Mouse (Mus musculus) MEL (cell line): ENCODE data around the gene Ap2m1.
A peak's percentile ranks its signal among the peaks of the same experiment; 100 is the strongest.

Experiments
- CTCF ChIP-seq, 3 experiments: IDR thresholded peaks in 2 of 3; conservative IDR thresholded peaks in 1 of 3; 2 replicates each; pipeline ENCODE4 v1.5.1; 2011 to 2012; ENCODE audit warnings: low read length in 3 of 3, low read depth in 2 of 3, mild to moderate bottlenecking in 2 of 3, improper control_type of control experiment in 1 of 3, inconsistent platforms in 1 of 3, mixed read lengths in 1 of 3, moderate library complexity in 1 of 3; ENCODE audit not compliant: control insufficient read depth in 1 of 3, insufficient read depth in 1 of 3, poor library complexity in 1 of 3, severe bottlenecking in 1 of 3
- E2F4 ChIP-seq: IDR thresholded peaks from 2 replicates; pipeline ENCODE4 v1.6.1; 2011; ENCODE audit warnings: low read depth, low read length, improper control_type of control experiment, borderline replicate concordance
- EP300 ChIP-seq, 2 experiments: IDR thresholded peaks; 2 replicates each; pipeline ENCODE4 v1.6.1; 2011; ENCODE audit warnings: improper control_type of control experiment in 2 of 2, low read length in 2 of 2, low read depth in 1 of 2, mild to moderate bottlenecking in 1 of 2
- ETS1 ChIP-seq: IDR thresholded peaks from 2 replicates; pipeline ENCODE4 v1.6.1; 2012; ENCODE audit warnings: low read depth, mild to moderate bottlenecking, inconsistent platforms, low read length, improper control_type of control experiment, moderate library complexity
- KAT2A ChIP-seq: conservative IDR thresholded peaks from 2 replicates; pipeline ENCODE4 v1.6.1; 2012; ENCODE audit warnings: low read depth, low read length, improper control_type of control experiment, inconsistent platforms
- POLR2AphosphoS2 ChIP-seq: IDR thresholded peaks from 2 replicates; pipeline ENCODE4 v1.6.1; 2011; ENCODE audit warnings: low read length, improper control_type of control experiment
- POLR2AphosphoS5 ChIP-seq: IDR thresholded peaks from 2 replicates; pipeline ENCODE4 v1.6.1; 2012; ENCODE audit warnings: low read depth, borderline replicate concordance, mild to moderate bottlenecking, inconsistent platforms, low read length, moderate library complexity, mixed read lengths
- RAD21 ChIP-seq: IDR thresholded peaks from 2 replicates; pipeline ENCODE4 v1.6.1; 2011; ENCODE audit warnings: mild to moderate bottlenecking, low read depth, low read length, improper control_type of control experiment

DNA sequence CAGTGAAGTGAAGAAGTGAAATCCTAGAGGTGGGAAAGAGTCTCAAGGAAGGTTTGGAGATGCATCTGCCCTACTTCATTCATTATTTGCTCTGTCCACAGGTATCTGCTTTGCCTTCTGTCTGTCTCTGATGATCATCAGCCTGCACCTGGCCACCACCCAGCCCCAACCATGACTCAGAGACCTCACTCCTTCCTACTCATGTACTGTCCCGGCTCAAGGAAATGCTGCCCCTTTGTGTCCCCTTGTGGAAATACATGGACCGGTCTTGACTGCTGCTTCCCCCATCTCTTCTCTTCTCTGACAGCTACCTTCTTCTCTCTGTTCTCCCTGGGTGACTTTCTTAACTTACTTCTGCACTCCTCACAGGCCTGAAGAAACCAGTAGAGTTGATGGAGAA is 44.7 kb upstream of the Ap2m1 start:
- peak; percentile 64 for TF ChIP-seq RAD21
- TF ChIP-seq ETS1 = no peak
- TF ChIP-seq CTCF (IDR thresholded peaks at IDR 0.05 in 2 of 3, conservative IDR thresholded peaks at IDR 0.05 in 1 of 3; ENCODE audit: control insufficient read depth in 1 of 3, insufficient read depth in 1 of 3, low read depth in 2 of 3, low read length in 3 of 3, poor library complexity in 1 of 3, severe bottlenecking in 1 of 3) = peak in 2 of 3 experiments; percentile 41 to 55; a peak in 5 of 6 replicates
- TF ChIP-seq EP300 (IDR thresholded peaks at IDR 0.05; ENCODE audit: low read depth in 1 of 2, low read length in 2 of 2) = peak in 1 of 2 experiments; percentile 32; a peak in 1 of 4 replicates
- no peak for TF ChIP-seq POLR2AphosphoS5
- no peak for TF ChIP-seq KAT2A
- no peak for TF ChIP-seq POLR2AphosphoS2
- TF ChIP-seq E2F4 = no peak
